Mouse (Mus musculus): ENCODE data around the gene Tpo. TPM values are rescaled to one million over a fixed set of nuclear protein-coding genes. Genes with fewer than 3 reads are reported as not detected.

Gene Tpo
- total and polyA plus RNA-seq, 2 experiments from 2014 or later = 0.05 to 0.81 TPM

DNA sequence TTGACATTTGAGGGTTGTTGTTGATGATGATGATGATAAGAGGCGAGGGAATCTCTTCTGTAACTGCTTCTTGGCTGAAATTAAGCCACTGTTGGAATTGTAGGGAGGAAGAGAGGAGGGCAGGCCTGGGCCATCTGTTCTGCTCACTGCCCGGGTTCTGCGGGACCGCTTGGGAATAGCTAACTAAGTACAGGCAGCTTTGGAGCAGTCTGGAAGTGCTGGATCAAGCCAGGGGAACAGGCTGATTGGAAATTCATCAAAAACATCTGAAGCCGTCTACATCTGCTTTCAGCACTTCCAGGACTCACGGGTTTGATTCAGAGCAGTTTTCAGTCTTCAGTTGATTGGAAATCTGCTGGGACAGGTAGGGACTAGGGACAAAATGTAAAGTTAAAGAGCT lies 74.4 kb downstream of the Tpo start:
- H3K27ac ChIP-seq = no peak overlapping the region
- H3K4me3 ChIP-seq (ENCODE audit: low read length) = no peak overlapping the region
- no peak overlapping the region for H3K9ac ChIP-seq (replicated peaks; ENCODE audit: low read length)
- DNase-seq (ENCODE audit: low spot score) (no peak), ATAC-seq (no peak)
- H3K27me3 ChIP-seq (ENCODE audit: insufficient read depth, low read length) = no peaks in the 10 kb centered on the region
- TF ChIP-seq CTCF (IDR thresholded peaks at IDR 0.05; ENCODE audit: low read depth) = no peak
- 62% methylated on average over 6 of the region's 6 CpGs for WGBS
- no peaks in the 10 kb centered on the region for H3K9me3 ChIP-seq (ENCODE audit: low read length)
- no peaks in the 10 kb centered on the region for H3K4me1 ChIP-seq (ENCODE audit: insufficient read depth, low read length)
- no peaks in the 10 kb centered on the region for H3K36me3 ChIP-seq (ENCODE audit: insufficient read depth, low read length)
- no peak overlapping the region for H3K4me2 ChIP-seq (ENCODE audit: low read depth, low read length)

- no peak overlapping the region for H3K27ac ChIP-seq
- no peak for TF ChIP-seq CTCF (IDR thresholded peaks at IDR 0.05; ENCODE audit: low read depth)
- no peak overlapping the region for H3K9ac ChIP-seq (replicated peaks; ENCODE audit: low read length)
- H3K4me3 ChIP-seq (ENCODE audit: low read length) = no peak overlapping the region
- no peak for DNase-seq (ENCODE audit: low spot score)
- 85% methylated on average over 11 of the region's 11 CpGs for WGBS
- no peaks in the 10 kb centered on the region for H3K9me3 ChIP-seq (ENCODE audit: low read length)
- ATAC-seq = no peak
- H3K27me3 ChIP-seq (ENCODE audit: insufficient read depth, low read length) = no peaks in the 10 kb centered on the region
- H3K4me1 ChIP-seq (ENCODE audit: insufficient read depth, low read length) = no peaks in the 10 kb centered on the region
- H3K36me3 ChIP-seq (ENCODE audit: insufficient read depth, low read length) = no peaks in the 10 kb centered on the region
- no peak overlapping the region for H3K4me2 ChIP-seq (ENCODE audit: low read depth, low read length)
Measured at GRCm38 (mm10) chr12:30054761-30055540, 77.5 kb downstream of the Tpo start.

DNA sequence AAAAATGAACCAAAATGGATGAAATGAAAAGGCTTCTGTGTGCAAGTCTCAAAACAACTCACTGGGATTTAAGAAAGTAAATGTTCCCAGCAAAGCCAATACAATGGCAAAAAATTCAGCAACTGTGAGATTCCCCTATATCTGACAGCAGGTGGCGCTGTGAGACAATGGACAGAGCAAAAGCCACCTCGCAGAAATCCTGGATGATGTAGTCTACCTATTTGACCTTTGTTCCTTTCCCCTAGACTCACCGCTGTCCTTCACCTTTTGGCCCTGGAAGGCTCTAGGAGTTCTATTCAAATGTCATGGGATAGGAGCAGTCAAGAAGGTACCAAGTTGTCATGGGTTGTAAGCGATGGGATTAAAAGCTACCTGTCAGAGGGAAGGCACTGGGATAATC lies 82.2 kb downstream of the Tpo start:
- WGBS = 20% methylated on average over 4 of the region's 4 CpGs
- Histone ChIP-seq H3K36me3 (ENCODE audit: insufficient read depth, low read length) (no peaks in the 10 kb centered on the region), H3K4me1 (ENCODE audit: insufficient read depth, low read length) (no peaks in the 10 kb centered on the region), H3K9ac (replicated peaks; ENCODE audit: low read length) (no peak overlapping the region), H3K4me3 (ENCODE audit: low read length) (no peak overlapping the region), H3K9me3 (ENCODE audit: low read length) (no peaks in the 10 kb centered on the region), H3K4me2 (ENCODE audit: low read depth, low read length) (no peak overlapping the region), H3K27me3 (ENCODE audit: insufficient read depth, low read length) (no peaks in the 10 kb centered on the region), H3K27ac (no peak overlapping the region)
- peak; percentile 68; the same call in 1 of the 2 replicates for ATAC-seq
- peak; percentile 86 for DNase-seq (ENCODE audit: low spot score)
- TF ChIP-seq CTCF (IDR thresholded peaks at IDR 0.05; ENCODE audit: low read depth) = peak; percentile 90

- ATAC-seq = 0 out of 2 replicates have a peak, but pooled peaks have one; percentile 32
Measured at GRCm38 (mm10) chr12:30049818-30050217, 82.6 kb downstream of the Tpo start.

GRCm38 (mm10) chr12:30048848-30049247 lies 83.6 kb downstream of the Tpo start:
- 78% methylated on average over 6 of the region's 6 CpGs for WGBS
- no peaks in the 10 kb centered on the region for H3K36me3 ChIP-seq (ENCODE audit: insufficient read depth, low read length)

More at GRCm38 (mm10) chr12:30049818-30050217, 82.6 kb downstream of the Tpo start:
- Histone ChIP-seq H3K9me3 (ENCODE audit: low read length) (no peaks in the 10 kb centered on the region), H3K36me3 (ENCODE audit: insufficient read depth, low read length) (no peaks in the 10 kb centered on the region), H3K27ac (no peak overlapping the region), H3K9ac (replicated peaks; ENCODE audit: low read length) (no peak overlapping the region), H3K4me3 (ENCODE audit: low read length) (no peak overlapping the region), H3K4me2 (ENCODE audit: low read depth, low read length) (no peak overlapping the region), H3K27me3 (ENCODE audit: insufficient read depth, low read length) (no peaks in the 10 kb centered on the region), H3K4me1 (ENCODE audit: insufficient read depth, low read length) (no peaks in the 10 kb centered on the region)
- WGBS = 84% methylated on average over 9 of the region's 9 CpGs
- TF ChIP-seq CTCF (IDR thresholded peaks at IDR 0.05; ENCODE audit: low read depth) = no peak
- DNase-seq (ENCODE audit: low spot score) = no peak

DNA sequence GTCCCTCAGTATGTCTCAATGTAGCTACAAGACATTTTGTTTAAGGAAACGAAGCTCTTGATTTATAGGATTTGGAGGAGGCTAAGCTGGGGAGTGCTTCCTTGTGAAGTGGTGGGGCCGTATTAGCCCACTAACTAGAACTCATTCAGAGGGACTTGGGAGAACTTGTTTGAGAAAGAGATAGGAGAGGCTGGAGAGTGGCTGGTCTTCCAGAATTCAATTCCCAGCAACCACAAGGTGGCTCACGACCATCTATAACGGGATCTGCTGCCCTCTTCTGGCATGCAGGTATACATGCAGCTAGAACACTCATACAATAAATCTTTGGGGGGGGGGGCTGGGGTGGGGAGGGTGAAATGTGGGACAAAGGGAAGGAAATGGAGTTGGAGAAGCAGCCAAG lies 92.3 kb downstream of the Tpo start:
- 34% methylated on average over 4 of the region's 4 CpGs for WGBS

More at GRCm38 (mm10) chr12:30048848-30049247, 83.6 kb downstream of the Tpo start:
- DNase-seq (ENCODE audit: low spot score) (no peak), ATAC-seq (no peak)
- Histone ChIP-seq H3K9me3 (ENCODE audit: low read length) (no peaks in the 10 kb centered on the region), H3K9ac (replicated peaks; ENCODE audit: low read length) (no peak overlapping the region), H3K4me3 (ENCODE audit: low read length) (no peak overlapping the region), H3K4me2 (ENCODE audit: low read depth, low read length) (no peak overlapping the region), H3K4me1 (ENCODE audit: insufficient read depth, low read length) (no peaks in the 10 kb centered on the region), H3K27ac (no peak overlapping the region), H3K27me3 (ENCODE audit: insufficient read depth, low read length) (no peaks in the 10 kb centered on the region)
- TF ChIP-seq CTCF (IDR thresholded peaks at IDR 0.05; ENCODE audit: low read depth) = no peak

GRCm38 (mm10) chr12:30039565-30039964 lies 92.9 kb downstream of the Tpo start:
- Histone ChIP-seq H3K4me3 (ENCODE audit: low read length) (no peak overlapping the region), H3K9me3 (ENCODE audit: low read length) (no peaks in the 10 kb centered on the region), H3K9ac (replicated peaks; ENCODE audit: low read length) (no peak overlapping the region), H3K4me2 (ENCODE audit: low read depth, low read length) (no peak overlapping the region), H3K36me3 (ENCODE audit: insufficient read depth, low read length) (no peaks in the 10 kb centered on the region), H3K4me1 (ENCODE audit: insufficient read depth, low read length) (peaks cover 5% of the 10 kb centered on the region), H3K27ac (0 out of 2 replicates have a peak overlapping the region, but pooled peaks have one; percentile 15), H3K27me3 (ENCODE audit: insufficient read depth, low read length) (no peaks in the 10 kb centered on the region)
- TF ChIP-seq CTCF (IDR thresholded peaks at IDR 0.05; ENCODE audit: low read depth) = peak; percentile 88
- DNase-seq (ENCODE audit: low spot score) = peak; percentile 75
- ATAC-seq = no peak; the same call in 1 of the 2 replicates
- WGBS = 41% methylated on average over 4 of the region's 4 CpGs

More for the DNA sequence above, 92.3 kb downstream of the Tpo start:
- DNase-seq (ENCODE audit: low spot score) (peak; percentile 70), ATAC-seq (no peak)
- no peaks in the 10 kb centered on the region for H3K27me3 ChIP-seq (ENCODE audit: insufficient read depth, low read length)
- 0 out of 2 replicates have a peak overlapping the region, but pooled peaks have one; percentile 15 for H3K27ac ChIP-seq
- H3K9me3 ChIP-seq (ENCODE audit: low read length) = no peaks in the 10 kb centered on the region
- H3K9ac ChIP-seq (replicated peaks; ENCODE audit: low read length) = no peak overlapping the region
- no peaks in the 10 kb centered on the region for H3K36me3 ChIP-seq (ENCODE audit: insufficient read depth, low read length)
- peak; percentile 83 for TF ChIP-seq CTCF (IDR thresholded peaks at IDR 0.05; ENCODE audit: low read depth)
- H3K4me3 ChIP-seq (ENCODE audit: low read length) = no peak overlapping the region
- peaks cover 5% of the 10 kb centered on the region for H3K4me1 ChIP-seq (ENCODE audit: insufficient read depth, low read length)
- no peak overlapping the region for H3K4me2 ChIP-seq (ENCODE audit: low read depth, low read length)
